Mouse (Mus musculus) NIH3T3 (cell line): ENCODE data around the gene Cebpz.

Source experiments
- DNase-seq: peaks from one replicate; pipeline ENCODE4 v3.0.0-alpha.2; 2012; ENCODE audit warnings: low read depth

Gene Cebpz

GRCm38 (mm10) chr17:78895394-78895793 is 41.5 kb downstream of the Cebpz start:
- DNase-seq: peak; percentile 95

- no peak for DNase-seq
Measured at GRCm38 (mm10) chr17:78894991-78895390, 41.9 kb downstream of the Cebpz start.

- DNase-seq: no peak
Measured at GRCm38 (mm10) chr17:78891020-78891419, 45.8 kb downstream of the Cebpz start.

GRCm38 (mm10) chr17:78889184-78889583 is 47.7 kb downstream of the Cebpz start:
- no peak for DNase-seq

- DNase-seq: no peak
Measured at GRCm38 (mm10) chr17:78888554-78888953, 48.3 kb downstream of the Cebpz start.

- no peak for DNase-seq
Measured at GRCm38 (mm10) chr17:78885286-78886065, 51.4 kb downstream of the Cebpz start.

- DNase-seq: peak; percentile 60
Measured at GRCm38 (mm10) chr17:78883291-78883690, 53.6 kb downstream of the Cebpz start.

- peak; percentile 96 for DNase-seq
Measured at GRCm38 (mm10) chr17:78882401-78883112, 54.3 kb downstream of the Cebpz start, which contains the start of gene Eif2ak2. Eif2ak2 (minus strand) TSS chr17:78882573.

GRCm38 (mm10) chr17:78881878-78882304 is 55.0 kb downstream of the Cebpz start:
- peak; percentile 35 for DNase-seq

GRCm38 (mm10) chr17:78873886-78874285 is 63.0 kb downstream of the Cebpz start:
- DNase-seq: no peak
